Mouse (Mus musculus) CD4-positive naive resting alpha-beta T cell, adult 57 days (primary cell): ENCODE results near the gene Zfp983. TPM values are rescaled to one million over a fixed set of nuclear protein-coding genes. Genes with fewer than 3 reads are reported as not detected.

ENCODE experiments used
- total RNA-seq: library from RNA; stranded (reverse); gene quantifications from one replicate; pipeline ENCODE4 v1.2.4, GENCODE M21; 2023

The Zfp983 gene
- total RNA-seq = 9.1 TPM

GRCm38 (mm10) chr17:21650364-21650907, at the start of gene Zfp983:
TSS of gene Zfp983 (plus strand) at chr17:21650624.

DNA sequence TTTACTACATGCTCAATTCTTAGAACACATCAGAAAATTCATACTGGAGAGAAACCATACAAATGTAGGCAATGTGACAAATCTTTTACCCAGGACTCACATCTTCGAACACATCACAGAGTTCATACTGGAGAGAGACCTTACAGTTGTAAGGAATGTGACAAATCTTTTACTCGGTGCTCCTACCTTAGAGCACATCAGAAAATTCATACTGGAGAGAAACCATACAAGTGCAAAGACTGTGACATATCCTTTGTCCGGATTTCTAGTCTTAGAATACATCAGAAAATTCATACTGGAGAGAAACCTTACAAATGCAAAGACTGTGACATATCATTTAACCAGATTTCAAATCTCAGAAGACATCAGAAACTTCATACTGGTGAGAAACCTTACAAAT, 41.1 kb downstream of the Zfp983 start, which contains the start of gene Gm10226:
Gene Gm10226, plus strand, starts transcription at position 301 of the 400 bp plus-strand sequence.

GRCm38 (mm10) chr17:21707343-21707996, 57.0 kb downstream of the Zfp983 start, which contains the start of gene Zfp760:
TSS of gene Zfp760 (plus strand) at chr17:21707741.

Other genes starting within 250 kb of the Zfp983 start
- 1.7 TPM for gene Zfp54, start 227.4 kb upstream of the Zfp983 start, total RNA-seq
- gene Zfp51, start 200.2 kb upstream of the Zfp983 start, total RNA-seq = 20.5 TPM
- 28.1 TPM for gene Zfp53, start 161.6 kb upstream of the Zfp983 start, total RNA-seq
- 5.6 TPM for gene Zfp52, start 115.1 kb upstream of the Zfp983 start, total RNA-seq
- gene Zfp948, start 83.6 kb upstream of the Zfp983 start, total RNA-seq = 2.0 TPM
- gene Gm10226, start 41.2 kb downstream of the Zfp983 start, total RNA-seq = 15.1 TPM
- gene Zfp760, start 57.1 kb downstream of the Zfp983 start, total RNA-seq = 2.0 TPM
- gene Zfp229, start 80.2 kb downstream of the Zfp983 start, total RNA-seq = 0.95 TPM
- 0.56 TPM for gene Zfp820, start 195.1 kb downstream of the Zfp983 start, total RNA-seq